Mouse (Mus musculus) brain, embryonic 18.5 days (tissue): ENCODE results near the gene Gsta1.
"Not testable (repeated sequence)": the region's sequence is repeated elsewhere in the genome, so short reads cannot be mapped to it uniquely, and the experiment has no call there.

Experiments
- DNase-seq: peaks from one replicate; pipeline ENCODE4 v3.0.0-alpha.2; 2012; ENCODE audit warnings: low read depth, low spot score

Gene Gsta1

GRCm38 (mm10) chr9:78229658-78230057 lies 798 bp upstream of the Gsta1 start:
- DNase-seq = not testable (repeated sequence)

- not testable (repeated sequence) for DNase-seq
Measured at GRCm38 (mm10) chr9:78233121-78233695, 2.8 kb downstream of the Gsta1 start.

- not testable (repeated sequence) for DNase-seq
Measured at GRCm38 (mm10) chr9:78255683-78256470, 25.4 kb downstream of the Gsta1 start.

- not testable (repeated sequence) for DNase-seq
Measured at GRCm38 (mm10) chr9:78256914-78257313, 26.5 kb downstream of the Gsta1 start, which contains the start of gene Gm3776. Gm3776 (plus strand) TSS chr9:78257129.

GRCm38 (mm10) chr9:78259688-78260087 lies 29.2 kb downstream of the Gsta1 start:
- DNase-seq = not testable (repeated sequence)

- not testable (repeated sequence) for DNase-seq
Measured at GRCm38 (mm10) chr9:78270945-78271344, 40.5 kb downstream of the Gsta1 start.

- DNase-seq = not testable (repeated sequence)
Measured at GRCm38 (mm10) chr9:78282002-78282711, 51.7 kb downstream of the Gsta1 start.

- not testable (repeated sequence) for DNase-seq
Measured at GRCm38 (mm10) chr9:78289063-78289462, 58.6 kb downstream of the Gsta1 start.

- DNase-seq = not testable (repeated sequence)
Measured at GRCm38 (mm10) chr9:78289723-78290122, 59.3 kb downstream of the Gsta1 start, which contains the start of gene Gm10639. Gm10639 (plus strand) TSS chr9:78289923.
